Mouse (Mus musculus) right cerebral cortex, adult 18-20 months (tissue): Measurements from ENCODE around the gene Shc1.

Experiments
- DNase-seq: peaks from one replicate; pipeline ENCODE4 v3.0.0; 2022; ENCODE audit warnings: mixed read lengths

Gene Shc1

GRCm38 (mm10) chr3:89390699-89391662 lies 27.3 kb upstream of the Shc1 start:
- no peak for DNase-seq

- peak; percentile 50 for DNase-seq
Measured at GRCm38 (mm10) chr3:89391663-89392511, 26.4 kb upstream of the Shc1 start.

- no peak for DNase-seq
Measured at GRCm38 (mm10) chr3:89392871-89393311, 25.4 kb upstream of the Shc1 start.

- DNase-seq: peak; percentile 97
Measured at GRCm38 (mm10) chr3:89393605-89394004, 24.6 kb upstream of the Shc1 start.

GRCm38 (mm10) chr3:89394006-89394893 lies 24.0 kb upstream of the Shc1 start, which contains the start of gene Zbtb7b:
Gene Zbtb7b (minus strand): TSS chr3:89394776.
- peak; percentile 56 for DNase-seq

GRCm38 (mm10) chr3:89394894-89395256 lies 23.4 kb upstream of the Shc1 start:
- DNase-seq: peak; percentile 57

GRCm38 (mm10) chr3:89395419-89395805 lies 22.8 kb upstream of the Shc1 start:
- DNase-seq: no peak

- peak; percentile 57 for DNase-seq
Measured at GRCm38 (mm10) chr3:89395806-89396653, 22.2 kb upstream of the Shc1 start.

- no peak for DNase-seq
Measured at GRCm38 (mm10) chr3:89396654-89397005, 21.6 kb upstream of the Shc1 start.

GRCm38 (mm10) chr3:89401329-89401728 lies 16.9 kb upstream of the Shc1 start:
- no peak for DNase-seq

- DNase-seq: no peak
Measured at GRCm38 (mm10) chr3:89402693-89403092, 15.6 kb upstream of the Shc1 start, which contains the start of gene Lenep. Gene Lenep (minus strand): TSS chr3:89402793.

- no peak for DNase-seq
Measured at GRCm38 (mm10) chr3:89406887-89407286, 11.4 kb upstream of the Shc1 start.

GRCm38 (mm10) chr3:89408448-89408847 lies 9.8 kb upstream of the Shc1 start:
- DNase-seq: no peak

- no peak for DNase-seq
Measured at GRCm38 (mm10) chr3:89409701-89410100, 8.5 kb upstream of the Shc1 start.

- no peak for DNase-seq
Measured at GRCm38 (mm10) chr3:89410864-89411263, 7.4 kb upstream of the Shc1 start.

GRCm38 (mm10) chr3:89411490-89412393 lies 6.5 kb upstream of the Shc1 start, which contains the start of gene Flad1:
Gene Flad1 (minus strand): TSS chr3:89411870.
- DNase-seq: peak; percentile 99

GRCm38 (mm10) chr3:89416158-89416557 lies 2.1 kb upstream of the Shc1 start:
- DNase-seq: no peak

GRCm38 (mm10) chr3:89417131-89417530 lies 1.1 kb upstream of the Shc1 start:
- no peak for DNase-seq

- DNase-seq: no peak
Measured at GRCm38 (mm10) chr3:89417840-89418169, 438 bp upstream of the Shc1 start.

GRCm38 (mm10) chr3:89418861-89419250 lies 613 bp downstream of the Shc1 start:
- DNase-seq: no peak
